Comparison of ENCODE assay signal across 23 mouse cellular contexts in genomic region chr5:122843799-122844198, GRCm38 (mm10). TPM values are rescaled to one million over a fixed set of nuclear protein-coding genes. Genes with fewer than 3 reads are reported as not detected.
A peak's percentile ranks its signal among the peaks of the same experiment; 100 is the strongest.
DNase-seq lines count a peak whose midpoint lies in the region; ATAC-seq and TF ChIP-seq lines count a peak whose summit lies in the region.
"Had no signal": no experiment of that assay in that cellular context is flagged by ENCODE, and none has a peak within 500 bp of the region (broad histone marks: within the 10 kb centered on the region; RNA-seq: fewer than 3 reads in every experiment).

No protein-coding gene starts in this region.

- no peak overlapping the region for H3K27ac ChIP-seq in liver, postnatal 0 days (ENCODE audit: low read depth)
- H3K27ac ChIP-seq in liver, embryonic 11.5 days (ENCODE audit: low read depth, low read length): no peak overlapping the region
- H3K27ac ChIP-seq: embryonic facial prominence, embryonic 10.5 days; forebrain, embryonic 10.5 days; gastrocnemius, adult 2 months; heart, embryonic 15.5 days; hindbrain, embryonic 10.5 days; hindbrain, embryonic 15.5 days had no signal

- H3K27me3 ChIP-seq in liver, postnatal 0 days (ENCODE audit: insufficient read depth, low read length): no peaks in the 10 kb centered on the region
- H3K27me3 ChIP-seq in liver, embryonic 11.5 days (replicated peaks; ENCODE audit: control insufficient read depth, insufficient read depth, low read length): no peaks in the 10 kb centered on the region
- H3K27me3 ChIP-seq: heart, embryonic 15.5 days; hindbrain, embryonic 15.5 days had no signal

- no peak for TF ChIP-seq EP300 in liver, postnatal 0 days (IDR thresholded peaks at IDR 0.05; ENCODE audit: low read depth)

- no peaks in the 10 kb centered on the region for H3K9me3 ChIP-seq in liver, postnatal 0 days (ENCODE audit: low read length)
- no peaks in the 10 kb centered on the region for H3K9me3 ChIP-seq in liver, embryonic 11.5 days (ENCODE audit: control insufficient read depth, low read length)
- H3K9me3 ChIP-seq: embryonic facial prominence, embryonic 10.5 days; forebrain, embryonic 10.5 days; heart, embryonic 15.5 days; hindbrain, embryonic 10.5 days; hindbrain, embryonic 15.5 days had no signal

- H3K9ac ChIP-seq in liver, postnatal 0 days (replicated peaks): no peak overlapping the region
- no peak overlapping the region for H3K9ac ChIP-seq in liver, embryonic 11.5 days (ENCODE audit: low read depth, low read length)
- H3K9ac ChIP-seq: heart, embryonic 15.5 days; hindbrain, embryonic 15.5 days had no signal

- H3K4me1 ChIP-seq in liver, postnatal 0 days (ENCODE audit: insufficient read depth): no peaks in the 10 kb centered on the region
- H3K4me1 ChIP-seq in liver, embryonic 11.5 days (replicated peaks; ENCODE audit: control insufficient read depth, insufficient read depth, low read length): no peaks in the 10 kb centered on the region
- H3K4me1 ChIP-seq: embryonic facial prominence, embryonic 10.5 days; forebrain, embryonic 10.5 days; heart, embryonic 15.5 days had no signal

- ATAC-seq in liver, postnatal 0 days: no peak
- no peak for ATAC-seq in liver, embryonic 11.5 days (replicated peaks; ENCODE audit: low FRiP score)
- peak; percentile 71 to 86; a peak in 3 of 4 replicates for ATAC-seq in hematopoietic stem cell, adult 5-6 weeks (replicated peaks in 1 of 2; ENCODE audit: insufficient read depth in 1 of 2, low FRiP score in 2 of 2, low TSS enrichment in 1 of 2, low read depth in 1 of 2, poor library complexity in 2 of 2, severe bottlenecking in 2 of 2)
- ATAC-seq in erythroid progenitor cell, adult 5-6 weeks (replicated peaks; ENCODE audit: low FRiP score, poor library complexity, severe bottlenecking): no peak
- ATAC-seq: forebrain, embryonic 14.5 days had no signal

- peak; percentile 38 for DNase-seq in liver, postnatal 0 days
- DNase-seq in liver, embryonic 11.5 days (ENCODE audit: low spot score): no peak
- DNase-seq in 416B (ENCODE audit: low read depth): peak; percentile 84
- DNase-seq in monocyte, adult 2 months (ENCODE audit: low read depth in 1 of 2, low spot score in 2 of 2): peak; percentile 15 to 29
- DNase-seq in B cell, adult 2 months: no peak
- DNase-seq in thymus, postnatal 25 days: no peak
- DNase-seq: adrenal gland, adult 2 months; adrenal gland, postnatal 25 days; cerebellum, adult 8-10 months; cerebellum, postnatal 25 days; gastrocnemius, adult 2 months; gastrocnemius, postnatal 25 days; heart, adult 18-20 months; heart, postnatal 14 days had no signal

- no peaks in the 10 kb centered on the region for H3K36me3 ChIP-seq in liver, postnatal 0 days (replicated peaks; ENCODE audit: insufficient read depth, low read length)
- H3K36me3 ChIP-seq in liver, embryonic 11.5 days (ENCODE audit: control insufficient read depth, insufficient read depth, low read length): no peaks in the 10 kb centered on the region
- H3K36me3 ChIP-seq: embryonic facial prominence, embryonic 10.5 days; forebrain, embryonic 10.5 days; heart, embryonic 15.5 days; hindbrain, embryonic 10.5 days; hindbrain, embryonic 15.5 days had no signal

- H3K4me2 ChIP-seq in liver, postnatal 0 days (ENCODE audit: low read depth, low read length): no peak overlapping the region
- no peak overlapping the region for H3K4me2 ChIP-seq in liver, embryonic 11.5 days
- H3K4me2 ChIP-seq: heart, embryonic 11.5 days; heart, embryonic 15.5 days; hindbrain, embryonic 15.5 days had no signal

- TF ChIP-seq CTCF in liver, postnatal 0 days (IDR thresholded peaks at IDR 0.05; ENCODE audit: low read depth): no peak

- H3K4me3 ChIP-seq in liver, postnatal 0 days (ENCODE audit: low read depth, low read length): no peak overlapping the region
- no peak overlapping the region for H3K4me3 ChIP-seq in liver, embryonic 11.5 days (ENCODE audit: low read depth, low read length)
- H3K4me3 ChIP-seq: embryonic facial prominence, embryonic 10.5 days; forebrain, embryonic 10.5 days; gastrocnemius, adult 2 months; heart, embryonic 15.5 days; hindbrain, embryonic 10.5 days; hindbrain, embryonic 15.5 days had no signal

- 60% methylated on average over 5 of the region's 5 CpGs for WGBS in liver, postnatal 0 days (ENCODE audit: insufficient replicate concordance)
- WGBS in liver, embryonic 11.5 days: 59% methylated on average over 5 of the region's 5 CpGs

RNA-seq across cellular contexts. Expression of gene Rnf34, which starts 6.0 kb away (rescaled TPM):
- 8.0 and 8.3 TPM in 2 replicates for polyA plus RNA-seq in liver, postnatal 0 days (2015; fragmentation: Nextera tagmentation; extraction: Ambion mirVana)
- 24.6 and 26.5 TPM in 2 replicates for polyA plus RNA-seq in liver, embryonic 11.5 days (2014; fragmentation: Nextera tagmentation; extraction: Ambion mirVana)
- total RNA-seq in hematopoietic stem cell, adult 5-6 weeks (2017): 21.6 and 21.7 TPM in 2 replicates
- 5.8 and 29.3 TPM in 2 replicates for total RNA-seq in erythroid progenitor cell, adult 5-6 weeks (2015; ENCODE audit: low replicate concordance)
- total RNA-seq in erythroid progenitor cell, adult 5-6 weeks (2017; ENCODE audit: low replicate concordance): 7.6 and 10.4 TPM in 2 replicates

RNA-seq across cellular contexts. Expression of gene Anapc5, which starts 22.7 kb away (rescaled TPM):
- polyA plus RNA-seq in liver, postnatal 0 days (2015; fragmentation: Nextera tagmentation; extraction: Ambion mirVana): 103 and 117 TPM in 2 replicates
- 392 and 418 TPM in 2 replicates for polyA plus RNA-seq in liver, embryonic 11.5 days (2014; fragmentation: Nextera tagmentation; extraction: Ambion mirVana)
- total RNA-seq in hematopoietic stem cell, adult 5-6 weeks (2017): 311 and 361 TPM in 2 replicates
- total RNA-seq in erythroid progenitor cell, adult 5-6 weeks (2015; ENCODE audit: low replicate concordance): 195 and 227 TPM in 2 replicates
- total RNA-seq in erythroid progenitor cell, adult 5-6 weeks (2017; ENCODE audit: low replicate concordance): 271 and 364 TPM in 2 replicates

Comparison
In these comparisons a context has a peak if more than half of its experiments do, and no peak if none do; other contexts are left out.
1. DNase-seq: peak in liver, postnatal 0 days (single experiment), 416B (single experiment) and monocyte, adult 2 months (2 of 2); none in liver, embryonic 11.5 days (single experiment), B cell, adult 2 months (0 of 2) and thymus, postnatal 25 days (single experiment).
2. ATAC-seq: peak in hematopoietic stem cell, adult 5-6 weeks (2 of 2); none in liver, postnatal 0 days (single experiment), liver, embryonic 11.5 days (single experiment) and erythroid progenitor cell, adult 5-6 weeks (single experiment).